Mouse (Mus musculus) adrenal gland, postnatal 0 days (tissue): ENCODE results near the gene Gm10197. TPM values are rescaled to one million over a fixed set of nuclear protein-coding genes. Genes with fewer than 3 reads are reported as not detected.

ENCODE experiments used
- polyA plus RNA-seq: library from polyadenylated mRNA; unstranded; fragments of >200 nt; fragmentation: Nextera tagmentation; extraction: Ambion mirVana; gene quantifications from 2 replicates; pipeline ENCODE4 v1.2.1, GENCODE M21; 2015

Gene Gm10197
- not detected in 2 replicates for polyA plus RNA-seq

GRCm38 (mm10) chr19:53371666-53372065 is at the start of gene Gm10197:
Gene Gm10197, minus strand, starts transcription at chr19:53371766.

GRCm38 (mm10) chr19:53390495-53391007 is 19.0 kb upstream of the Gm10197 start, which contains the start of gene Smndc1:
Gene Smndc1, minus strand, starts transcription at chr19:53390578.

Other genes starting within 250 kb of the Gm10197 start
- 49.0 and 49.7 TPM in 2 replicates for gene Add3, start 231.3 kb downstream of the Gm10197 start, polyA plus RNA-seq
- gene Mxi1, start 61.2 kb downstream of the Gm10197 start, polyA plus RNA-seq = 40.8 and 43.5 TPM in 2 replicates
- 22.8 and 34.7 TPM in 2 replicates for gene Smndc1, start 18.8 kb upstream of the Gm10197 start, polyA plus RNA-seq
- 4.2 and 6.7 TPM in 2 replicates for gene Dusp5, start 157.3 kb upstream of the Gm10197 start, polyA plus RNA-seq
- 156 and 221 TPM in 2 replicates for gene Nutf2-ps1, start 217.3 kb upstream of the Gm10197 start, polyA plus RNA-seq
- 31.9 and 34.5 TPM in 2 replicates for gene Smc3, start 228.6 kb upstream of the Gm10197 start, polyA plus RNA-seq